Mouse (Mus musculus): ENCODE results near the gene Prkcz. TPM values are rescaled to one million over a fixed set of nuclear protein-coding genes. Genes with fewer than 3 reads are reported as not detected.
"Not testable (repeated sequence)": the region's sequence is repeated elsewhere in the genome, so short reads cannot be mapped to it uniquely, and the experiment has no call there.

The Prkcz gene
- total RNA-seq, 2 experiments from 2014 or later: 5.3 to 6.9 TPM

- no peak for DNase-seq
Observed at GRCm38 (mm10) chr4:155359560-155360464, 1.3 kb downstream of the Prkcz start.

DNA sequence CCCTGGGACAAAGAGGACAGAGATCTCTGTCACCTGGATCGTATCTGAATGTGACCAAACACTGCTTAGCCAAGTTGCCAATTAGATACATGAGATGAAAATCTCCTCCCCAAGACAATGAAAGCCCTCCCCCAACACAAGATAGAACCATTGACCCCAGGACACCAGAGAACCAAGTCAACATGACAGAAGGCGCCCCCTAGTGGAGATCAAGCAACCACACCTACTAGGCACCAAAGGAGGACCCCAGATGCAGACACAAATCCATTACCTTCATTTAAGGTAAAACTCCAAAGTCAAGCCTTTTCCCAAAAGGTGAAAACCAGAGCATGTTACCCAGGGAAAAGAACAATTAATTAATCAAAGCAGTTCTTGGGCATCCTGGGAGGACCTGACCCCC lies 3.6 kb downstream of the Prkcz start:
- DNase-seq: no peak

DNA sequence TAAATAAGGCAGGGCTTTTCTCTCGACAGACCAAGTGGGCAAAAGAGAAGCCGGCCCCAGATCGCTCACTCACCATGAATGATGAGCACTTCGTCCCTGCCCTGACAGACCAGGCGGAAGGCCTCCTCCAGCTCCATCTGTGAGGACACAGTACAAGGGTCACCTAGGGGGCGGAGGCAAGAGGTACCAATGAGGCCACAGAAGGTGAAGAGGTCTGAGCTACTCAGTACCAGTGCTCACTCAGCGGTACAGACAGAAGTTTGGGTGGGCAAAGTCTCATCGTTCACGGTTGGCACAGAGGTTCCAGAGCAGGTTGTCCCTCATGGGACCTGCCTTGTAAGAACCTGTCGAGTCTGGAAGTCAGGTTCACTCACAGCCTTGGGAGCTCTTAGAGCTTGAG lies 4.8 kb downstream of the Prkcz start:
- no peak for DNase-seq

- no peak for DNase-seq
Observed at GRCm38 (mm10) chr4:155354546-155354945, 6.6 kb downstream of the Prkcz start.

GRCm38 (mm10) chr4:155354035-155354434 lies 7.1 kb downstream of the Prkcz start:
- no peak for DNase-seq

GRCm38 (mm10) chr4:155352581-155352980 lies 8.6 kb downstream of the Prkcz start:
- DNase-seq: no peak

- no peak for DNase-seq
Observed at GRCm38 (mm10) chr4:155346350-155346749, 14.8 kb downstream of the Prkcz start.

DNA sequence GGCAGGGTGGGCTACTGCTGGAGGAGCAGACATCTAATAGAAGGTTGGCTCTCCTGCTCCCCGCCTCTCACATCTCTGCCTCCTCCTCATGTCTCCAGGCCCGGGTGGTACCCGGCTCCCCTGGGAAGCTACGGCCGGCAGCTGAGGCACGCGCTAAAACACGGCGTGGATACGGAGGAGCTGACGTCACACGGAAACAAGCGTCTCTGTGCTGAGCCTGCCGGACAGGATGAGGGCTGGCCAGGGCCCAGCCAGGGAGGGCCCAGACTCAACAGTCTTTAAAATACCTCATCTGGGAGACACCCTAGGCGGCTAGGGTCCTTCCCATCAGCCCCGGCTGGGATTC lies 15.6 kb downstream of the Prkcz start:
- peak; percentile 51 for DNase-seq

- DNase-seq: peak; percentile 5
Observed at GRCm38 (mm10) chr4:155344716-155345607, 16.2 kb downstream of the Prkcz start.

GRCm38 (mm10) chr4:155344299-155344600 lies 16.9 kb downstream of the Prkcz start:
- DNase-seq: no peak

GRCm38 (mm10) chr4:155343415-155344298 lies 17.5 kb downstream of the Prkcz start:
- no peak for DNase-seq

GRCm38 (mm10) chr4:155336284-155337050 lies 24.7 kb downstream of the Prkcz start:
- DNase-seq: no peak

DNA sequence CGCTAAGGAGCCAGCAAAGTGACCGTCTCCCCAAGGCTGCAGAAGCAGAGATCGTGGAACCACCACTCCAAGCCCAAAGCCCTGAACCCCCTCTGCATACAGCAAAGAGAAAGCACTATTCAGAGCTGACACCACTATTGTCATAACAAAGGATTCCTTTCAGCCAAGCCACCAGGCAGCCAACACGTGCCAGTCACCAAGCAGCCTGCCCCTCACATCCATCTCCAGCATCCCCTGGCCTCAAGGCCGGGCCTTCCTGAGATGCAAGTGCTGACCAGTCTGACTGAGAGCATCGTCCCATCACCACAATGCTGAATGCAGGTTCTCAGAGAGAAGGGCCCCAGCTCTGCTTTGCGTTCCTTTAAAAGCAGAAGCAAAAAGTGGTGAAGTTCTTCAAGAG lies 28.9 kb downstream of the Prkcz start:
- DNase-seq: no peak

- not testable (repeated sequence) for DNase-seq
Observed at GRCm38 (mm10) chr4:155328385-155328784, 32.8 kb downstream of the Prkcz start.

DNA sequence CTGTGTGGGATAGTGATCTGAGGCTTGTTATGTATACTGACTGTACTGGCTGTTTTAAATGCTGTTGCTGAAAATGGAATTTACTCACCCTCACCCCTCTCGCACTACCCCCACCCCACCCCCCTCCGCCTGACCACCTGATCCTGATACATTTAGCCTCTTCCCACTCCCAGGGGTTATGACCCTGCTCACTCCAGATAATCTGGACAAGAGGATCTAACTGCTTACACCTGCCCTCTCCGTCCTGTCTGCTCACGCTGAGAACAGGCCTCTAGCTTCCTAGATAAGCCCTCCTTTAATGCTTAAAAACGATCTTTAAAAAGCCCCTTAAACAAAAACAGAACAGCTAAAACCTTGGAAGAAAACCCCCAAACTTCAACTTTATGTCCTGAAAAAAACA lies 35.4 kb downstream of the Prkcz start:
- DNase-seq: no peak

DNA sequence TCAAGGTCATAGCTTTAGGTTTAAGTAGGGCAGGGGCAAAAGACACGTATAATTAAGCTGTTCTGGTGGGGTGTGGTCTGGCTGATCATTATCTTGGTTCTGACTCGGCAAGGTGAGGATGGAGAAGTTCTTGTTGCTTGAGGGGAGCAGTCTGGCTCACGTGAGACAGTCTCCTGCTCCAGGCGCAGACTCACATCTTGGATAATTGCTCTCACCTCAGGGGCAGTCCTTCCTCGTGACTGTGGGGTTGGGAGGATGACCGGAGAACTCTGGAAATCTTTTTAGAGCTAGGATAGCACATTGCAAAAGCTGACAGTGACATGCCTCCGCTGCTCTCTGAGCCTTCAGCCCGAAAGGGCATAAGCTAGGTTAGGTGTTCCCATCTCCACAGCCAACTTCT lies 36.6 kb downstream of the Prkcz start:
- DNase-seq: no peak

GRCm38 (mm10) chr4:155323081-155323795 lies 37.9 kb downstream of the Prkcz start:
- no peak for DNase-seq

DNA sequence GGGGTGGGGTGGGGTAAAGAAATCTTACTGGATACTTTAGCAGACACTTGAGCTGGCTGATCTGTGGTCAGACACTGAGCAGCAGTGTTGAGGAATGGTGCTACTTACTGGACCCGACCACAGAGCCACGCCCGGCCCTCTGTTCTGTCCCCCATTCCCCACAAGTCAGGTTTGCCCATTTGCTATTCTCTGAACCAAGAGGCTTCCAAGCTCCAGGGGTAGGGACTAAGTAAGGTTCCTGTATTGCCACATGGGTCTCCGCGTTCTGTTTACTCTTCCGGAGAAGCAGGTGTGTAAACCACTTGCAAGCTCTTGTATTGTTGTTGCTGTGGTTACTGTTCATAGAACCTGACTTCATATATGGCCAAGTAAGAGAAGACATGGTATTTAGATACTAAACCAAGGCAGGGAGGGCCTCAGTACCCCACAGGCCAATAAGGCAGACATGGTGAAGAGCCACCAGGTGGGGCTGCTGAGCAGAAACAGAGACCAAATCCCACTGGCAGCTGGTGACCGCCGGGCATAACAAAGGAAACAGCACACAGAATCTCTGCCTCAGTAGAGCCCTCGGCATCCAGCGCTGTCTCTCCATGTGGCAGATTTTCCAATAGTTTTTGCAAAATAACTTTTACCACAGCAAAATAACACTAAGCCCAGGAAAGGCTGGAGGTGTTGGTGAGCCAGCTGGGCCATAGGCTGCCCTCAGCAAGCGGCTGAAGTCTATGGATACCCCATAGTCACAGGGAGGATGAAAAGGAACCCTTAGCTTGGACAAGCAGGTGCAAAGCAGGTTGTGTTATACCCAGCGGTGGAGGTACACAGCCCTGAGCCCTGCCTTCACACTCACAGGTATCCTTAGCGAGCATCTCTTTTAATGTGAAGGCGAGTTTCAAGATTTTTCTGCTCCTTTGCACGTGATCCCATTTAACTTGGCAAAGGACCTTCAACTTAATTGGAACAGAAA lies 40.6 kb downstream of the Prkcz start:
- peak; percentile 67 for DNase-seq

GRCm38 (mm10) chr4:155318266-155318665 lies 42.9 kb downstream of the Prkcz start:
- peak; percentile 36 for DNase-seq

DNA sequence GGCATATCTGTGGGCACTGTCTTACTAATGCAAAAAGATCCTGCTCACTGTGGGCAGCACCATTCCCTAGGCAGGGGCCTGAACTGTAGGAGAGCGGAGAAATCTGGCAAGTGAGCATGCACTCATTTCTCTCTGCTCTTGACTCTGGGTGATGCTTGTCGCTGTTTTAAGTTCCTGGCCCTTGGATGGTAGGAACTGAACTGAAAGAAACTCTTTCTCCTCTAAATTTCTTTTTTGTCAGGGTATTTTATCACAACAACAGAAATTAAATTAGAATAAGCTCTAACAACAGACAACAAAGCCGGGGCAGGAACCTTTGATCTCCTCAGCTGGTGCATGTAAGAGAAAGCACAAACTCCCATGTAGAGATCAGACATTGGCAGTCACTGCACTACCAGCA lies 46.1 kb downstream of the Prkcz start:
- no peak for DNase-seq

Measured in adrenal gland, postnatal 10 days (tissue).